Mouse (Mus musculus): ENCODE measurements around the gene Rpl34.

DNA sequence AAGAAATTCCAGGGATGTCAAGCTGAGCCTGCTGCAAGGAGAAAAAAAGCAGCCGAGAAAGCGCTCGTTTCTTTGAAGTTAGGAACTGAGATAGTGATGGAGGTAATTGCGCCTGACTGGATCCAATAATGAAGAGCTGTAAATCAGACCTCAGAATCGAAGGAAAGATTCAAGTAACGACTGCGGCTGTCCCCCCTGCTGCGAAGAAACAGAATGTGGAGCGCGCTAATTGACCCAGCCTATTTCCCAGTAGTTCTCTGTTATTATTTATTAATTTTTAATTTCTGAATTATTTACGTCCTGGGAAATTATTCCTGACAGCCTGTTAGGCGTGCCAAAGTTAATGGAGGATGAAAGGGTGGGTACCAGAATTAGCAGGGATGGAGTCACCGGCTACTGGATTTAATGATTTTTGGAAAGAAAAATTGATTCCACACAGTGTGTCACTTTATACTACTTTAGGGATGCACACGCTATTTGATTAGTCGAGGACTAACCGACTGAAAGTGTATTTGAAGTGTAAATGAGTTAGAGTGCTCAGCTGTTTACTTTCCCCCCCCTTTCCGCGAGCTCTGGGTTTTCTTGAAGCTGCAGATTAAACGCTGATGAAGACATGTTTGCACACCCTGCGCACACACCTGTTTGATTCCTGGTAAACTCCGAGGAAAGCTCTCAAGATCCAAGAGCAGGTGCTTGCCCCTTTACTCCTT lies 7.6 kb upstream of the Rpl34 start:
- TF ChIP-seq CTCF (IDR thresholded peaks at IDR 0.05; ENCODE audit: low read depth) (no peak), EP300 (optimal IDR thresholded peaks at IDR 0.05) (no peak)

Measured in stomach, postnatal 0 days (tissue).